In the genomic region with DNA sequence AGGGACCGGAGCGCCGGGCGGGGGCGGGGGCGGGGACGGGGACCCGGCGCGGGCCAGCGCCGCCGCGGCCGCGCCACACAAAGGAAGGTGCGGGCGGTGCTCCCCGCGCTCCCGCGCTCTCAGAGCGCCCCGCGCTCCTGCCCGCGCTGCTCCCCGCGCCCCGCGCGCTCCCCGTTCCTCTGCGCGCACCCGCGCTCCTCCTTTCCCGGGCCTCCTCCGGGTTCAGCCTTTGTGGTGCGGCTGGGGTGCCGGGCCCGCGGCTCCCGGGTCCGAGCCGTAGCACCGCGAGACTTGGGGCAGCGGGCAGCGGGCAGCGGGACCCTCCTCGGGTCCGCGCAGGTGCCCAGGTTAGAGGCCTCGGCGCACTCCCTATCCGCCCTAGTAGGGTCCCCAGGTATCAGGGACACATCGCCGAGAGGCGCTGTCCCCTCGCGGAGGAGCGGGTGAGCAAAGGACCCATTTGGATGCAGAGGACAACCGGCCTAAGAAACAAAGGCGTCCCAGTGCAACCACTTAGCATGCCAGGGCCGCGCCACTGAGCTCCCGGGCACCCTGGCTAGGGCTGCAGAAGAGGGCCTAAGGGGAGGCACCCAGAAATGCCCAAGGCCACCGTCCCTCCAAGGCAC, we compare ENCODE assay signal across 8 mouse cellular contexts. TPM values are rescaled to one million over a fixed set of nuclear protein-coding genes. Genes with fewer than 3 reads are reported as not detected.
DNase-seq lines count a peak whose midpoint lies in the region; ATAC-seq and TF ChIP-seq lines count a peak whose summit lies in the region.

TSS of gene Arnt2 (minus strand) at position 281 of the 626 bp plus-strand sequence.

- H3K4me2 ChIP-seq in forebrain, embryonic 14.5 days (ENCODE audit: low read length), result peak within 1 kb of the TSS; percentile 56
- H3K4me2 ChIP-seq in intestine, embryonic 16.5 days (ENCODE audit: low read depth, low read length), result peak within 1 kb of the TSS; percentile 95
- H3K4me2 ChIP-seq in midbrain, postnatal 0 days (ENCODE audit: low read depth, low read length, poor library complexity, severe bottlenecking), result peak within 1 kb of the TSS; percentile 67

- H3K36me3 ChIP-seq in forebrain, embryonic 14.5 days (ENCODE audit: control insufficient read depth, insufficient read depth, low read length), result 0 out of 2 replicates have a peak, but pooled peaks cover 5% of the 10 kb centered on the region
- H3K36me3 ChIP-seq in intestine, embryonic 16.5 days (ENCODE audit: control insufficient read depth, insufficient read depth, low read length), result no peaks in the 10 kb centered on the region
- no peaks in the 10 kb centered on the region for H3K36me3 ChIP-seq in midbrain, postnatal 0 days (ENCODE audit: insufficient read depth, low read length)

- no peaks in the 10 kb centered on the region for H3K9me3 ChIP-seq in forebrain, embryonic 14.5 days (replicated peaks; ENCODE audit: control insufficient read depth, low read length)
- H3K9me3 ChIP-seq in intestine, embryonic 16.5 days (ENCODE audit: control insufficient read depth, low read length), result no peaks in the 10 kb centered on the region
- H3K9me3 ChIP-seq in midbrain, postnatal 0 days (ENCODE audit: low read length), result no peaks in the 10 kb centered on the region

- WGBS in forebrain, embryonic 14.5 days, result 1% methylated on average over 44 of the region's 69 CpGs
- WGBS in intestine, embryonic 16.5 days, result 1% methylated on average over 62 of the region's 69 CpGs
- WGBS in midbrain, postnatal 0 days, result under 1% methylated on average over 54 of the region's 69 CpGs

- peak within 1 kb of the TSS; percentile 97 for H3K27ac ChIP-seq in forebrain, embryonic 14.5 days (ENCODE audit: low read depth, low read length)
- H3K27ac ChIP-seq in intestine, embryonic 16.5 days (ENCODE audit: low read length), result no peak within 1 kb of the TSS
- H3K27ac ChIP-seq in midbrain, postnatal 0 days (ENCODE audit: low read depth, low read length), result peak within 1 kb of the TSS; percentile 97

- H3K4me1 ChIP-seq in forebrain, embryonic 14.5 days (ENCODE audit: control insufficient read depth, insufficient read depth, low read length), result peaks cover 16% of the 10 kb centered on the region
- H3K4me1 ChIP-seq in intestine, embryonic 16.5 days (ENCODE audit: control insufficient read depth, insufficient read depth, low read length), result 0 out of 2 replicates have a peak, but pooled peaks cover 4% of the 10 kb centered on the region
- peaks cover 10% of the 10 kb centered on the region; the same call in 1 of the 2 replicates for H3K4me1 ChIP-seq in midbrain, postnatal 0 days (ENCODE audit: insufficient read depth, low read length)

- intact Hi-C loops in left cerebral cortex, postnatal 36 days (cut with DNase I), result loop anchor here (2.0 to 5.0 kb wide), 2 partner anchors 37 to 38 kb away; no protein-coding TSS in a partner anchor

- H3K27me3 ChIP-seq in forebrain, embryonic 14.5 days (replicated peaks; ENCODE audit: control insufficient read depth, insufficient read depth, low read length), result no peaks in the 10 kb centered on the region
- no peaks in the 10 kb centered on the region for H3K27me3 ChIP-seq in intestine, embryonic 16.5 days (replicated peaks; ENCODE audit: control insufficient read depth, insufficient read depth, low read length)
- H3K27me3 ChIP-seq in midbrain, postnatal 0 days (ENCODE audit: insufficient read depth, low read length), result no peaks in the 10 kb centered on the region

- peak within 1 kb of the TSS; percentile 75 for H3K4me3 ChIP-seq in forebrain, embryonic 14.5 days (ENCODE audit: low read depth, low read length)
- H3K4me3 ChIP-seq in intestine, embryonic 16.5 days (ENCODE audit: low read length), result peak within 1 kb of the TSS; percentile 72
- H3K4me3 ChIP-seq in midbrain, postnatal 0 days (ENCODE audit: low read depth, low read length), result peak within 1 kb of the TSS; percentile 82

- no peak for TF ChIP-seq CTCF in midbrain, postnatal 0 days (IDR thresholded peaks at IDR 0.05)

- peak; percentile 53 for DNase-seq in ZHBTc4 (ENCODE audit: low read depth, low spot score)
- peak; percentile 86 for DNase-seq in forebrain, embryonic 14.5 days (ENCODE audit: low spot score)
- peak; percentile 68 to 80 for DNase-seq in left cerebral cortex, postnatal 36 days (ENCODE audit: low spot score in 2 of 2)
- peak; percentile 85 for DNase-seq in midbrain, postnatal 0 days (ENCODE audit: low spot score)
- peak; percentile 24 for DNase-seq in testis, postnatal 14 days (ENCODE audit: low spot score)
- no peak for DNase-seq in urinary bladder, postnatal 36 days (ENCODE audit: low spot score in 2 of 2)

- ATAC-seq in cerebellum, adult (ENCODE audit: insufficient number of reproducible peaks, low FRiP score, low TSS enrichment), result peak; percentile 77
- peak; percentile 88 for ATAC-seq in forebrain, embryonic 14.5 days
- peak; percentile 61; the same call in 1 of the 2 replicates for ATAC-seq in intestine, embryonic 16.5 days
- ATAC-seq in midbrain, postnatal 0 days (ENCODE audit: low FRiP score), result peak; percentile 89

- peak within 1 kb of the TSS; percentile 95 for H3K9ac ChIP-seq in forebrain, embryonic 14.5 days (ENCODE audit: low read length)
- peak within 1 kb of the TSS; percentile 79 for H3K9ac ChIP-seq in intestine, embryonic 16.5 days (ENCODE audit: low read depth, low read length)
- H3K9ac ChIP-seq in midbrain, postnatal 0 days (replicated peaks; ENCODE audit: low read length, poor library complexity, severe bottlenecking), result peak within 1 kb of the TSS; percentile 93

RNA-seq across cellular contexts. Expression of gene Arnt2, which starts in this region (rescaled TPM):
- polyA plus RNA-seq in forebrain, embryonic 14.5 days (2014; fragmentation: Nextera tagmentation; extraction: Ambion mirVana), result 51.4 and 59.3 TPM in 2 replicates
- polyA plus RNA-seq in intestine, embryonic 16.5 days (2015; fragmentation: Nextera tagmentation; extraction: Ambion mirVana), result 1.9 and 2.4 TPM in 2 replicates
- total RNA-seq in left cerebral cortex, postnatal 36 days (2021), result 100 to 1,000 TPM; 224 to 265 TPM
- total RNA-seq in midbrain, postnatal 0 days (2014; rRNA removed), result 165 and 166 TPM in 2 replicates
- polyA plus RNA-seq in midbrain, postnatal 0 days (2015; fragmentation: Nextera tagmentation; extraction: Ambion mirVana), result 62.9 and 63.1 TPM in 2 replicates

Comparison
In these comparisons a context has a peak if more than half of its experiments do, and no peak if none do; other contexts are left out.
1. RNA of gene Arnt2 (polyA plus RNA-seq): 62.9 to 63.1 TPM in midbrain, postnatal 0 days and 51.4 to 59.3 TPM in forebrain, embryonic 14.5 days; 1.9 to 2.4 TPM in intestine, embryonic 16.5 days; every median in the first group is over 10 times any median in the second.
2. DNase-seq: peak in ZHBTc4 (single experiment), forebrain, embryonic 14.5 days (single experiment), left cerebral cortex, postnatal 36 days (2 of 2), midbrain, postnatal 0 days (single experiment) and testis, postnatal 14 days (single experiment); none in urinary bladder, postnatal 36 days (0 of 2).
3. Peak in every context shown above with its lines, with median percentiles within 50 percentile points of each other: ATAC-seq, H3K4me2 ChIP-seq, H3K4me3 ChIP-seq and H3K9ac ChIP-seq.